Mouse (Mus musculus) limb, embryonic 14.5 days (tissue): Measurements from ENCODE around the gene Snrpb2. TPM values are rescaled to one million over a fixed set of nuclear protein-coding genes. Genes with fewer than 3 reads are reported as not detected.

Experiments used
- ATAC-seq: fragments of 200-750 bp; cut with Nextera tagmentation; 2 replicates; pipeline ENCODE4 v1.8.0; 2017; ENCODE audit warnings: low read depth, moderate number of reproducible peaks, moderate TSS enrichment; ENCODE audit not compliant: low FRiP score
- DNase-seq: peaks from one replicate; pipeline ENCODE4 v3.0.0-alpha.2; 2015; ENCODE audit warnings: low spot score
- H3K27ac ChIP-seq: fragments of 300-500 bp; sonication (generic); replicated peaks from 2 replicates; pipeline ENCODE4 v1.5.1; 2014; ENCODE audit warnings: low read depth, mild to moderate bottlenecking, low read length, moderate library complexity, mixed read lengths
- H3K27me3 ChIP-seq: fragments of 300-500 bp; sonication (generic); 2 replicates; pipeline ENCODE4 v1.6.1; 2014; ENCODE audit warnings: low read length, mixed read lengths; ENCODE audit not compliant: control insufficient read depth, insufficient read depth
- H3K36me3 ChIP-seq: fragments of 300-500 bp; sonication (generic); 2 replicates; pipeline ENCODE4 v1.6.1; 2014; ENCODE audit warnings: mild to moderate bottlenecking, low read length, moderate library complexity, mixed read lengths; ENCODE audit not compliant: control insufficient read depth, insufficient read depth
- H3K4me1 ChIP-seq: fragments of 300-500 bp; sonication (generic); 2 replicates; pipeline ENCODE4 v1.6.1; 2014; ENCODE audit warnings: antibody characterized with exemption, low read length, mixed read lengths; ENCODE audit not compliant: control insufficient read depth, insufficient read depth
- H3K4me2 ChIP-seq: fragments of 300-500 bp; sonication (generic); replicated peaks from 2 replicates; pipeline ENCODE4 v1.6.1; 2014; ENCODE audit warnings: low read depth, mild to moderate bottlenecking, low read length, moderate library complexity; ENCODE audit not compliant: severe bottlenecking
- H3K4me3 ChIP-seq: fragments of 300-500 bp; sonication (generic); replicated peaks from 2 replicates; pipeline ENCODE4 v1.5.1; 2014; ENCODE audit warnings: low read length
- H3K9ac ChIP-seq: fragments of 300-500 bp; sonication (generic); 2 replicates; pipeline ENCODE4 v1.6.1; 2014; ENCODE audit warnings: mild to moderate bottlenecking, low read depth, low read length, moderate library complexity; ENCODE audit not compliant: severe bottlenecking
- H3K9me3 ChIP-seq: fragments of 300-500 bp; sonication (generic); 2 replicates; pipeline ENCODE4 v1.6.1; 2016; ENCODE audit warnings: low read length; ENCODE audit not compliant: control insufficient read depth
- POLR2A ChIP-seq: fragments of 200-500 bp; IDR thresholded peaks from 2 replicates; pipeline ENCODE4 v1.8.0; 2012; ENCODE audit warnings: inconsistent platforms, mild to moderate bottlenecking, moderate library complexity, borderline replicate concordance; ENCODE audit not compliant: insufficient read depth, insufficient read length; ENCODE audit errors: extremely low read depth
- WGBS: fragments of 180-500 bp; shearing (Covaris S2); extraction: QIAGEN DNeasy Blood & Tissue Kit; methylation state at CpG from one replicate; pipeline ENCODE4 v1.1.7; 2014; 5-methylcytosine and 5-hydroxymethylcytosine counted together
- polyA plus RNA-seq, 2 experiments: library from polyadenylated mRNA; depleted of rRNA in 1 of 2; stranded (reverse) in 1 of 2; unstranded in 1 of 2; fragments of >200 nt; fragmentation: Nextera tagmentation in 1 of 2; extraction: Ambion mirVana in 1 of 2; gene quantifications; 2 replicates each; pipeline versions ENCODE4 v1.2.1 to v1.2.3; 2012 to 2014

Gene Snrpb2
- polyA plus RNA-seq (2012; rRNA removed), result 34.1 and 51.7 TPM in 2 replicates
- polyA plus RNA-seq (2014; fragmentation: Nextera tagmentation; extraction: Ambion mirVana), result 85.0 and 85.3 TPM in 2 replicates

DNA sequence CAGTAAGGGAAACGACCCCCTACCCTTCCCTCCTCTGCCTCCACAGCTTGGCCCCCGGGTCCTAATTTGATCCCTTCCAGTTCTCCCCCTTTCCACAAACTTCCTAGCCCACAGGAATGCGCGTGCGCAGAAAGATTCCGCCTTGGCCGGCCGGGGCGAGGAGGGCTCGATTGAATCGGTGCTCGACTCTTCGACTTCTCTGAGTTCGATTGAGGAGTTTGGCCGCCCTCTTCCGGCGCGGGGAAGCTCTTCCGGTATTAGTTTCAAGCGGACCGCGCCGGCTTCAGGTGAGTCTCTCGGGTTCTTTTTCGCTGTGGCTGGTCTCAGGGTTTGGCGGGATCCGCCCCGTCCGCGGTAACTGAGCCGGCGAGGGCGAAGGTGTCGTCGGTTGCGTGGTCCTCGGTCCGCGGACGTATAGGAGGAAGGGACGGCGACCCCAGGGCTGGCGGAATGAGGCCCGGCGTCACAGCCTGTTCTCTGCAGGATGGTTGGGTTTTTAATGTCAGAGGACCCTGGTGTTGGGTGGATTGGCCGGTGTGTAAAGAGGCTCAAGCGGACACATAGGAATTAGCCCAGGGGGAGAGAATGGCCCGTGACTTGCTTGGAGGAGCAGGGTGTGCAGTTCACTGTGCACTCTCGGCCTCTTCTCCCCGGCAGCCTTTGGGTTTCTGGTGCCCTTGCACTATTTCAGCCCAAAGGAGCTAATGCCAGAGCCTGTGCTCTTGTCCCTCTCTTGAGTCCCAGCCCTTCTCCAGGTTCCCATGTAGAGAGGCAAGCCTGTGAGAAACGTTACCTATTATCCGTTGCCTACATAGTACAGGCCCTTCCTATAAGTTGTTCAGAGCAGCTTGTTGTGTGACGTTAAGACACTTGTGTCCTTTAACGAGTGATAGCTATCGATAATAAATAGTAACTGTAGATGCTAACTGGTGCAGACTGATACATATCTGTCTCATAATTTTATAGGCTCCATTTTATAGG, at the start of gene Snrpb2:
Gene Snrpb2, plus strand, starts transcription at position 228 of the 981 bp plus-strand sequence.
- H3K9me3 ChIP-seq, result no peaks in the 10 kb centered on the region
- H3K27me3 ChIP-seq, result no peaks in the 10 kb centered on the region
- WGBS, result 1% methylated on average over 55 of the region's 55 CpGs
- H3K4me3 ChIP-seq, result peak within 1 kb of the TSS; percentile 64
- peak within 1 kb of the TSS; percentile 82 for H3K9ac ChIP-seq
- ATAC-seq, result peak; percentile 91
- H3K36me3 ChIP-seq, result peaks cover 20% of the 10 kb centered on the region
- H3K4me1 ChIP-seq, result peaks cover 3% of the 10 kb centered on the region; the same call in 1 of the 2 replicates
- no peak for TF ChIP-seq POLR2A
- H3K27ac ChIP-seq, result 0 out of 2 replicates have a peak within 1 kb of the TSS, but pooled peaks have one; percentile 1
- DNase-seq, result peak; percentile 96
- H3K4me2 ChIP-seq, result peak within 1 kb of the TSS; percentile 69

GRCm38 (mm10) chr2:143013057-143013456, 49.8 kb upstream of the Snrpb2 start:
- H3K27ac ChIP-seq, result no peak overlapping the region
- no peak overlapping the region for H3K9ac ChIP-seq
- H3K27me3 ChIP-seq, result no peaks in the 10 kb centered on the region
- H3K9me3 ChIP-seq, result no peaks in the 10 kb centered on the region
- H3K36me3 ChIP-seq, result no peaks in the 10 kb centered on the region
- no peak for ATAC-seq
- DNase-seq, result no peak
- WGBS, result 82% methylated on average over 5 of the region's 5 CpGs
- H3K4me2 ChIP-seq, result no peak overlapping the region
- TF ChIP-seq POLR2A, result no peak
- no peaks in the 10 kb centered on the region for H3K4me1 ChIP-seq
- no peak overlapping the region for H3K4me3 ChIP-seq

- no peak for ATAC-seq
These were observed 44.8 kb upstream of the Snrpb2 start for GRCm38 (mm10) chr2:143018084-143018483.

GRCm38 (mm10) chr2:143018591-143019130, 44.2 kb upstream of the Snrpb2 start:
- TF ChIP-seq POLR2A, result no peak
- H3K27me3 ChIP-seq, result no peaks in the 10 kb centered on the region
- DNase-seq (peak; percentile 38), ATAC-seq (peak; percentile 80)
- peak overlapping the region; percentile 29; the same call in 1 of the 2 replicates for H3K4me2 ChIP-seq
- peaks cover 17% of the 10 kb centered on the region for H3K4me1 ChIP-seq
- WGBS, result 3% methylated on average over 5 of the region's 5 CpGs
- no peaks in the 10 kb centered on the region for H3K9me3 ChIP-seq
- H3K36me3 ChIP-seq, result no peaks in the 10 kb centered on the region
- H3K27ac ChIP-seq, result no peak overlapping the region; the same call in 1 of the 2 replicates
- no peak overlapping the region for H3K4me3 ChIP-seq
- H3K9ac ChIP-seq, result no peak overlapping the region

More at GRCm38 (mm10) chr2:143018084-143018483, 44.8 kb upstream of the Snrpb2 start:
- Histone ChIP-seq H3K4me2 (no peak overlapping the region), H3K9me3 (no peaks in the 10 kb centered on the region), H3K27ac (no peak overlapping the region; the same call in 1 of the 2 replicates), H3K4me3 (no peak overlapping the region), H3K4me1 (peaks cover 17% of the 10 kb centered on the region), H3K36me3 (no peaks in the 10 kb centered on the region), H3K27me3 (no peaks in the 10 kb centered on the region), H3K9ac (no peak overlapping the region)
- 89% methylated on average over 8 of the region's 8 CpGs for WGBS
- TF ChIP-seq POLR2A, result no peak
- DNase-seq, result no peak

DNA sequence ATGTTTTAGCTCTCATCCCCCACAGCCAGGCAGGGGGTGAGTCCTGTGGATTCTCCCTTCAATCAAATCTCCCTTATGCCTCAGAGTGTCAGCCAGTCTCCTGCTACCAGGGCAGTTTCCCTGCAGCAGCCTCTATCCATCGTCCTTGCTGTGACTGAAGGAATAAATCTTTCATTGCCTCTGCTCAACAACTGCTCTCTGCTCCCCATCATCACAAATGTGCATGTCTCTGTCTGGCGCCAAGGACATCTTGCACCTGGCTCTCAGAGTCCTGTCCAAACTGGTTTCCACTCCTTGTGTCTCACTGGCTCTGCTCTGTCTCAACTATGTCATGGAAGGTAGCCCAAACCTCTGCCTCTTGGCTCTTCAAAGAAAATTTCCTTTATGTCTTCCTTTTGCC, 43.1 kb upstream of the Snrpb2 start:
- no peak overlapping the region for H3K27ac ChIP-seq
- no peaks in the 10 kb centered on the region for H3K36me3 ChIP-seq
- no peak overlapping the region for H3K4me2 ChIP-seq
- no peak overlapping the region for H3K9ac ChIP-seq
- H3K4me3 ChIP-seq, result no peak overlapping the region
- no peak for TF ChIP-seq POLR2A
- H3K27me3 ChIP-seq, result no peaks in the 10 kb centered on the region
- WGBS, result 25% methylated on average over 2 of the region's 2 CpGs
- DNase-seq (no peak), ATAC-seq (no peak)
- H3K9me3 ChIP-seq, result no peaks in the 10 kb centered on the region
- peaks cover 17% of the 10 kb centered on the region for H3K4me1 ChIP-seq
